Mouse (Mus musculus): Measurements from ENCODE around the gene Gpc6.

GRCm38 (mm10) chr14:117070470-117071085, 145.5 kb downstream of the Gpc6 start:
- TF ChIP-seq MAX (IDR thresholded peaks at IDR 0.05; ENCODE audit: low read length) (no peak), CTCF (conservative IDR thresholded peaks at IDR 0.05 in 1 of 2, IDR thresholded peaks at IDR 0.05 in 1 of 2; ENCODE audit: low read depth in 2 of 2, low read length in 2 of 2) (no peak), ZNF384 (IDR thresholded peaks at IDR 0.05; ENCODE audit: low read depth, low read length) (no peak), BHLHE40 (IDR thresholded peaks at IDR 0.05; ENCODE audit: low read depth, low read length) (no peak), SIN3A (IDR thresholded peaks at IDR 0.05; ENCODE audit: low read length) (no peak), MEF2A (IDR thresholded peaks at IDR 0.05; ENCODE audit: borderline replicate concordance, low read depth, low read length) (no peak), EP300 (IDR thresholded peaks at IDR 0.05; ENCODE audit: low read length) (no peak), E2F4 (IDR thresholded peaks at IDR 0.05; ENCODE audit: insufficient replicate concordance, low read depth, low read length) (no peak), POLR2A (IDR thresholded peaks at IDR 0.05; ENCODE audit: low read depth, low read length) (no peak)

Data from CH12.LX (cell line).